Mouse (Mus musculus) heart, adult 9 months (tissue): ENCODE data around the gene Sv2b.

Source experiments
- DNase-seq, 2 experiments: peaks; one replicate each; pipeline ENCODE4 v3.0.0; 2022; ENCODE audit warnings: low spot score in 2 of 2

Gene Sv2b

DNA sequence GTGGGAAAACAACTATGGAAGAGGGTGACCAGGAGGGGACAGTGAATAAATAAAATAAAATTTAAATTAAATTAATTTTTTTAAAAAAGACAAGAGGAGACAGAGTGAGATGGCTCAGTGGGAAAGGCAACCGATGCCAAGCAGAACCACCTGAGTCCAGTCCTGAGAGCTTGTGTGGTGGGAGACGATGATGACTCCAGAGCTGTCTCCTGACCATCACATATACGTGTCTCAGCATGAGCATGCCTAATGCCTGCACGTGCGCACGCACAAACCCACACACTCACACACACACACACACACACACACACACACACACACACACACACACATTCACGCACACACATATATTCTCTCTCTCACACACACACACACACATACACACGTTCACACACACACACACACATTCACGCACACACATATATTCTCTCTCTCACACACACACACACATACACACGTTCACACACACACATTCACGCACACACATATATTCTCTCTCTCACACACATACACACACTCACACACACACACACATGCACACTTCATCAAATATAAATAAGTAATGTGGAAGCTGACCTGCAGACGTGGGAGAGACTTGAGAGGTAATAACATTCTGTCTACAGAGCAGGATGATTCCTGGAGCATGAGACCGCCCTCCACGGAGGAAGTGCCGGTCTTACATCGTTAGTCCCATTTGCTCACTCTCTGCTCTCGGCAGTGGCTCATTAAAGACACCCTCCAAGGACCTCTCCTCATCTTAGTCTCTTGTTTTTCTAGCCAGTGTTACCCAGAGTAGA is 206.3 kb downstream of the Sv2b start:
- DNase-seq: no peak

- no peak for DNase-seq
These were observed 223.6 kb downstream of the Sv2b start for GRCm38 (mm10) chr7:75085473-75085872.

DNA sequence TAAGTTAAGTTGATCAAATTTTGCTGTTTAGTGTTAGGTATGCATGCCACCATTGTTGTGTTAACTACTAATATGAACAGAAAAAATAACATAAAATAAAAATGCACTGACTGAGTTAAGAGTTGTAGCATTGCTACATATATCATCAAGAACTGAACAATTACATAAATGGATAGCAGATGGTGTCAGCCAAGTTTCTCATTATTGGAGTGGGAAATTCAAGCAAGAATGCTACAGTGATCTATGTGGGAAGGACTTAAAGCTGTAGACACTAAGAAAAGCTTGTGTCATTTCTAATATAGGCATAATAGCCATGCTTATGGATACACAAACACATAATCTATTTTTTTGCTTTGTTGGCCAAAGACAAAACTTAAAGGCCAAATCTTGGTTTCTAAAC is 228.9 kb downstream of the Sv2b start:
- DNase-seq: no peak

GRCm38 (mm10) chr7:75077560-75078208 is 231.4 kb downstream of the Sv2b start:
- no peak for DNase-seq
